Mouse (Mus musculus) erythroblast, embryonic 14.5 days (primary cell): ENCODE results near the gene Hmx3.

Experiments used
- GATA1 ChIP-seq: IDR thresholded peaks from 2 replicates; pipeline ENCODE4 v1.6.1; 2012; ENCODE audit warnings: low read length, inconsistent platforms, mixed read lengths
- TAL1 ChIP-seq: IDR thresholded peaks from 3 replicates; pipeline ENCODE4 v1.6.1; 2012; ENCODE audit warnings: low read length, inconsistent platforms, mixed read lengths

- TF ChIP-seq TAL1: no peak
- no peak for TF ChIP-seq GATA1
These were observed 18.0 kb downstream of the Hmx3 start for GRCm38 (mm10) chr7:131560697-131561042.
